Mouse (Mus musculus) heart, adult 11 months (tissue): ENCODE measurements around the gene Rab15.

Experiments
- DNase-seq: peaks from one replicate; pipeline ENCODE4 v3.0.0; 2022

The Rab15 gene

DNA sequence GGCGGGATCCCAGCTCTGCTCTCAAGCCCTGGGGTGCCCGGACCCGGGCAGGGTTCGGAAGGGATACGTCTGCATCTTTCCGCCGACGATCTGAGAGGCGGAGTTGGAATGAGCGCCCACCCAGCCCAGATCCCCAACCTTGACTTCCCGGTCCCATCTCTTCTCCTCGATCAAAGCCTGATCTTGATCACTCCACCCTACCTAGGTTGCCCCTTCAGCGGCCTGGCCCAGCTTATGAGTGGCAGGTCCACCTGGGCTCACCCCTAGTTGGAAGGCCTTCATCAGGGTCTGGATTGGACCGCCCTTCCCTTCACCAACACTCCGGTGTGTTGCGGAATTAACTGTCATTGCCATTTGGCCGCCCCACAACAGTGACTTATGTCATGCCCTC lies at the start of gene Rab15:
Gene Rab15 (minus strand): TSS at position 258 of the 391 bp plus-strand sequence.
- DNase-seq = no peak

DNA sequence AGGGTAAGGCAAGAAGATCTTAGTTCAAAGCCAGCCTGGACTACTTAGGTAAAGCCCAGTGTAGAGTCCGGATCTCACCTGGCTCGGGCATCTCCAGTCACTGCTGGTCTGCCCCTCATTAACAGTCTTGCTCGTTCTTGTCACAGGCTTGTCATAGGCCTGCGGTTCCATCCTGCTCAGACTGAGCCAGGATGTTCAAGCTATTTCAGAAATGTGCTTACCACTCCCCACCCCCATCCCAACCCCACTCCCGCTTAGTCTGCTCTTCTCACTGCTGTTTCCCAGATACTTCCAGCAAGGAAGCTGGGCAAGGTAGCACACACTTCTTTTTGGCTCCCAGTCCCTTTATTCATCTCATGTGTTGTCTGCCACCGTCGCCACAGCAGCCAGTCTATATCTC lies 46.9 kb upstream of the Rab15 start:
- no peak for DNase-seq

DNA sequence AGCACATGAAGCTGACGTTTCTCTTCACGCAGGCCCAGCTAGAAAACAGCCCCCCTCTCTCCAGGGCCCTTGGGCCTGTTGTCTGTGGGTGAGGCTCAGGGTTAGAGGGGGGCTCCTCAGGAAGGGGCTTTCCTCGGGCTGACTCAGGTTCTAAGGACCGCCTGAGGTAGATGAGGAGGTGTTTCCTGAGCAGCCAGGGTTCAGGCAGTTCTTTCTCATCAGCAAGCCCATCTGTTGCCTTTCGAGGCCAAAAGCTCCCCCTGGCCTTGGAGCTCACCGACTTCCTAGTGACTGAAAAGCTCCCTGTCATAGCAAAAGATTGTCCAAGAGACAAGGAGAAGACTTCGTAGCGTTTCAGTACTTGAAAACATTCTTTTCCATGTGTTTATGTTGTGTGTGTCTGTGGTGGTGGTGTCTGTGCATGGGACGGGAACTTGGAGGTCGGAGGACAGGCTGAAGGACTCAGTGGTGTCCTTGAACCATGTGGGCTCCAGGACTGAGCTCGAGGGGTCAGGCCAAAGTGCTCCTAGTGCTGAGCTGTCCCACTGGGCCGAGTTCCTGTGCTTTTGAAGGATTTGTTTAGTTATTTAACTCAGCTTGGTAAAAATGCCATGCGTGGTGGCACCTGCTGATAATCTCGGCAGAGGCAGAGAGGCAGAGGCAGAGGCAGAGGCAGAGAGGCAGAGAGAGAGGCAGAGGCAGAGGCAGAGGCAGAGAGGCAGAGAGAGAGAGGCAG lies 45.9 kb upstream of the Rab15 start:
- DNase-seq = no peak

DNA sequence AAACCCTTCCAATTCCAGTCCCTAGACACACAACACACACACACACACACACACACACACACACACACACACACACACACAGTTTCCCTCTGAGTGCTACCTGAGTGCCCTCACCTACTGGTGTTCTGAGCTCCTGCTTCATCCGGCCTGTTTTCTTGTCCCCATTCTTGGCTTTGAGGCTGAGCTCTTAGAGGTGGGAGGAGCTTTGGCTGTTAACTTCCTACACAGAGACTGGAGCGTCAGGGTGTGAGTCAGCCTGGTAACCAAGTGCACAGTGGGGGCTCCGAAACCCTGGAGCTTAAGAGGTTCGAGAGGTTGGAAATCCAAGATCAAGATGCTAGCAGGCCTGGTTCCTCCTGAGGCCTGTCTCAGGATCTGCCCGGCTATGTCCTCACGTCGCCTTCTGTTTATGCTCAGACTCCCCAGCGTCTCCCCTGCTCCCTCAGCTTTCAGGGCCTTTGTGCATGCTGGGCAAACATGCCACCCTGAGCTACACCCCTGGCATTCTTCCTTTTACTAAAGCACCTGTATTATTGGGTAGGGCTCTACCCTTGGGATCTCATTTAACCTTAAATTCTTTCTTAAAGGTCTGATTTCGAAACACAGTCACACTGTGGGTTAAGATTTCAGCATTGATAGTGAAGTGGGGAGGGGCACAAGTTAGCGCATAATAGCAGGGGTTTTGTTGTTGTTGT lies 45.0 kb upstream of the Rab15 start:
- DNase-seq = peak; percentile 79

DNA sequence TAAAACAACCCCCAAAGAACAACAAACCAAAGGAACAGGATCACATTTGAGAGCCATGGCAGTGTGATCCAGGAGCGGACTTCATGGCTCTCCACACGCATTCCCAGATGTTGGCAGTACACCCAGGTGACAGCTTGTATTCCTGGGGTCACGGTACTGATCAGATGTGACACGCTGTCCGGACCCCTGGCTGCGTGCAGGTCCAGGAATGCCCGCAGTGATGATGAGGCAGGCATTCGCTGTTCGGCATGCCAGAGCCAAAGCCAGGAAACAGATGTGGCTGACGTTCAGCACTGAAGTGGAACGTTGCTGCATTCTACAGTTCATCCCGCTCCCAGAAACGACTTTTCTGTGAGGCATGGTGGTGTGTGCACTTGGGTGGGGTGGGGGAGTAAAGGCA lies 42.6 kb upstream of the Rab15 start:
- peak; percentile 84 for DNase-seq

DNA sequence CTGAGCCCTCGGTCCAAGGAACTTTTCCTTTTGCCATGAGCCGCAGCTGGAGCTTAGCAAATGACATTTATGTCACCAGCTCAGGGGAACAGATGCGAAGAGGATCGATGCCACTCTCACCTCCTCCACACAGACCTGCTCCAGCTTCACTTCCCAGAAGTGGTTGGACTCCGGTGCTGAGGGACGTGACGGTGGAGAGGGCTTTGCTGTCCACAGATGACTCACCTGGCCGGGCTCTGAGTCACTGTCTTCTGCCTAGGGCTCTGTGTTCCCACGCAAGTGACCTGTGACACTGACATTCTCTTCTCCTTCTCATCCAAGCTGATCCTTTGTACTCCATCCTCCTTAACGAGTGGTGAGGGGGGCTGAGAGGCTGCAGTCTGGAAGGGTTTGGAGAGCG lies 40.9 kb upstream of the Rab15 start:
- peak; percentile 83 for DNase-seq

DNA sequence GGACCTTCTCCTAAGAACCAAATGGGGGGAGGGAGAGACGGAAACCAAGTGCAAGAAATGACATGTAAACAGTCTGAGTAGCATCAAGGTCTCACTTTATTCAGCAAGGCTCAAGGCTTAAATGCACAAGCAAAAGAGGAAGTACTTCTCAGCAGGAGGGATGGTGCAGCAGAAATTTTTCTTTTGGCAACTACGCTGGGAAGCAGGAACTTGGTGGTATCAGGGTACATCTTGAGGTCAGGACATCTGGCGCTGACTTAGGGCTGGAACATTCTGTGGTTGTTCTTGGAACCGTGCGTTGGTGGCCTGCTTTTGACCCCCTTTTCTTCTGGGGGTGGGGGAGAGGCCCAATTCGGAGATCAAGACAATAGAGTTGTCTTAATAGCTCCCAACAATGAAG lies 36.1 kb upstream of the Rab15 start:
- peak; percentile 71 for DNase-seq

DNA sequence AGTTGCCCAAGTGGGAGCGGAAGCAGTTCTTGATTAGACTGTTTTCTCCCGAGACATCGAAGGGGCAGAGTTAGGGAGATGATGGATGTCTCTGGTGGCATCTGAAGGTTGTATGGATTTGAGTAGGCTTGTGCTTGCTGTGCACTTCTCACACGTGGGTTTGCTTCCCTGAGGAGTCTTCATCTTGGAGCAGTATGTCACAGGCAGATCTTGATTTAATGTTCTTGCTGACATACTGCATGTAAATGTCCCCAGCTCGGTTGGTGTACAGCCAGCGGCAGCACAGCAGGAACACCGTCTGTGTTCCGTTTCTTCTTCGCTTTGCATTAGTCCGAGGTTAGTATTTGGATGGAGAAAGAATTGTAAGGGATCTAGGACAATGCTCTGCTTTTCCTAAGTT lies 34.4 kb upstream of the Rab15 start:
- no peak for DNase-seq

DNA sequence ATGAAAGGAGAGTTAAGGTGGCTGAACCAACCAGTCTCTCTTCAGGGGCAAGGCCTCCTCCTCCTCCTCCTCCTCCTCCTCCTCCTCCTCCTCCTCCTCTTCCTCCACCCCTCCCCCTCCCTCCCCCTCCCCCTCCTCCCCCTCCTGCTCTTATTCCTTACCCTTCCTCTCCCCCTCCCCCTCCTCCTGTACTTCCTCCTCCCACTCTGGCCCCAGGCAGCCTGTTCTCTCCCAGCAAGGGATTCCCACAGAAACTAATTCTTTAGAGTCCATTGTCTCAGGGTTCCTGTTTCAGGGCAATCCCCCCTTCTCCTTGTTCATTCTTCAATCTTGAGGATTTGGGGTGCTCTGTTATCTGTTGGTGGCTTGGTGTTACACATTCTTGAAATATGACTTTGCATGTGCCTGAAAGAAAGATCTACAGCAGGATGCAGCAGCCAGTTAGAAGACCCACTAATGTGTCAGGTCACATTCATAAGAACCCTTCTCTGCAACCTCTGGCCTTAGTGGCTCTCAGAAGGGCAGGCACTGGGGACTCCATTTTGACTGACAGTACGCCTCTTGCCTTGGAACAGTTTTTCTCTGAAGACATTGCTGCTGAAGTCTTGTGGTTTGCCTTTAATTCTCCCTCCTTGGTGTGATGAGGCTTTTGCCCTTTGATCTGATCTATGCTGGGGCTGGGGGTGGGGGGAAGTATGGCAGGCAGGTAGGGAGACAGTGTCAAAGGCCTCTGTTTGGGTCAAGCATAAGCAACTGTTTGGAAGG lies 30.9 kb upstream of the Rab15 start:
- no peak for DNase-seq

DNA sequence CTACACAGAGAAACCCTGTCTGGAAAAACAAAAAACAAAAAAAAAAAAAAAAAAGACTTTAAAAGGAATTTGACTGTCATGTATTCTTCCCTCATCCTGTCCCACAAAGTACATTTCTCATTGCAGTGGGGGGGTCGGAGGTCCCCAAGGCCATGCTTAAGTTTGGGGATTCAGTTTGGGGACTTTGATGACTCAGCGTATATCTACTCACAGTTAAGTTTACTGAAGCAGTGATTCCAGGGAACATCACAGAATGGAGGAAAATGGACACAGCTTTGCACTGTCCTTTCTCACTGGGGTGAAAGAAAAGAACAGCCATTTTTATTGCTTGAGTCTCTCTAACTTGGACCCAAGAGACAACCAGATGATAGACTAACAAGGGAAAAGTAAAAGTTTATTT lies 29.7 kb upstream of the Rab15 start:
- DNase-seq = no peak

DNA sequence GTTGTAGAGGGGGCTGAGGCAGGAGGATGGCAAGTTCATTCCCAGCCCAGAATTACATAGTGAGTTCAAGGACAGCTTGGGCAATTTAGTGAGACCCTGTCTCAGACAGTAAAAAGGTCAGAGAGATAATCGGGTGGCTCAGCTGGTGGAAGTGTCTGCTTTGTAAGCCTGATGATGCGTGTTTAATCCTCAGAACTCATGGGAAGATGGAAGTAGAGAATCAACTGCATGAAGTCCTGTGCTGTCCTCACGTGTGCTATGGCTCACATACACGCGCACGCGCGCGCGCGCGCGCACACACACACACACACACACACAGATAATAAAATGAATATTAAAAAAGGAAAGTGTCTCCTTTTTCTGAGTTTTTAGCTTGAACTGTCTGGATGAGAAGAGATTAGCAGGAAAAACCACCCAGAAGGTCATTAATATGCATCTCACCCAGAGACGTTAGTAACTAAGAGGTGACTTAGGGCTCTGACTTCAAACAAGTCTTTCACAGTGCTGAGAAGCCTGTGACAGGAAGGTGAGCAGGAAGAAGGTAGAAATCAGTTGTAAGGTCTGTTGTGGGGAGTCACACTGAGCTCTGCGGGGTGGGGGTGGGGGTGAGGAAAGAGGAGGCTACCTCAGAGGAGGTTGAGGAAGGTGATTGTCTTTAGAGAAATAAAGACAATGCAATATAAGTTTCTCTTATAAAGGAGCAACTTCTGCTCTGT lies 21.8 kb upstream of the Rab15 start:
- DNase-seq = no peak

DNA sequence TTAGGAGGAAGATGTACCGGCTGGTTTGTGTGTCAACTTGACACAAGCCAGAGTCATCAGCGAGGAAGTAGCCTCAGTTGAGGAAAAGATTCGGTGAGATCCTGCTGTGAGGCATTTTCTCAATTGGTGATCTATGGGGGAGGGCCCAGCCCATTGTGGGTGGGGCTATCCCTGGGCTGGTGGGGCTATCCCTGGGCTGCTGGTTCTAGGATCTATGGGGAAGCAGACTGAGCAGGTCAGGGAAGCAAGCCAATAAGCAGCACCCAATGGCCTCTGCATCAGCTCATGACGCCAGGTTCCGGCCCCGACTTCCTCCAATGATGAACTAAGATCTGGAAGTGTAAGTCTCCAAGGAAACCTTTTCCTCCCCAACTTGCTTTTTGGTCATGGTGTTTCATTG lies 17.4 kb upstream of the Rab15 start:
- DNase-seq = no peak

DNA sequence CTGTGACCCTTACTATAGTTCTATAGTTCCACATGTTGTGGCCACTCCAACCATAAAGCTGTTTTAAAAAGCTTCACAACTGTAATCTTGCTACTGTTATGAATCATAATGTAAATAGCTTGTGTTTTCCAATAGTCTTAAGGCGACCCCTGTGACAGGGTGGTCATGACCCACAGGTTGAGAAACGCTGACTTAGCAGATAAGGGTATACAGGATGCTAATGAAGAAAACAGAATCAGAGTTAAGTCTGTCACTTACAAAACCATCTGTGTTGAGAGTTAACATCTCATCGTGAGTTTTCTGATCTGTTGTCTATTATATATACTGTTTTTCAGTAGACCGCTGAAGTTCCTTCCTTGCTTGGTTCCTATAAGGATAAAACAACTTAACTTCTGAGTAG lies 16.6 kb upstream of the Rab15 start:
- DNase-seq = no peak

DNA sequence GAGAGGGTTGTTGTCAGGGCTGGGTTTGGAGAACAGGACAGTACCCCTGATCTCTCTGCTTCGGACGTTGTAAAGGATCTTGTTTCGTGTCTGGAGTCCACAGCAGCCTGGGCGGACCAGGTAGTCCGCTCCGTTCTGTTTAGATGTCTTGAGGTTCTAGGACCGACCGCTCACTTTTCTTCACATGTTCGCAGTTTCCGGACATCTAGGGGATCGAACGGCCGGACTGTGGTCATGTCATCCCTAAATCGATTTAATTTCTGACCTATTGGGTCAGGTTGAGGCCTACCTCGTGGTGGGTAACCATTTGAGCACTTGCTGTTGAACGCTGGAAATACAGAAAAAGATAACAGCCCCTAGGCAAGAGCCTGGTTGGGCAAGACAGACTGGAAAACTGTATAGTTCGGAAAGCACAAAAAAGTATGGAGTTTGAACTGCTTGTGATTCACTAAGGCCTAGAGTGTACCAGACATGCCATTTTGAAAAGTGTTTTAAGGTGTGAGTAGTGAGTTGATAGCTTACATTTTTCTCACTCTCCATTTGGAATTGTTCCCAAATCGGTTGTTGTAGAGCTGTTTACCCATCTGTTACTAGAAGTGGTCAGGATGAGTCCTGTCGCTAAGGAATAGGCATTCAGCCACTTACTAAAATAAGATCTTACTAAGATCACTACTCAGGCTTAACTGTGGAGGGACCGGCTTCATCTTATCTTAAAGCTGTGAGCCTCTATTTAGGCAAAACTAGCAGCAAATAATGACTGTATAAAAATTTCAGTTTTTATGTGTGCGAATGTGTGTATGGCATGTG lies 15.3 kb upstream of the Rab15 start:
- no peak for DNase-seq

DNA sequence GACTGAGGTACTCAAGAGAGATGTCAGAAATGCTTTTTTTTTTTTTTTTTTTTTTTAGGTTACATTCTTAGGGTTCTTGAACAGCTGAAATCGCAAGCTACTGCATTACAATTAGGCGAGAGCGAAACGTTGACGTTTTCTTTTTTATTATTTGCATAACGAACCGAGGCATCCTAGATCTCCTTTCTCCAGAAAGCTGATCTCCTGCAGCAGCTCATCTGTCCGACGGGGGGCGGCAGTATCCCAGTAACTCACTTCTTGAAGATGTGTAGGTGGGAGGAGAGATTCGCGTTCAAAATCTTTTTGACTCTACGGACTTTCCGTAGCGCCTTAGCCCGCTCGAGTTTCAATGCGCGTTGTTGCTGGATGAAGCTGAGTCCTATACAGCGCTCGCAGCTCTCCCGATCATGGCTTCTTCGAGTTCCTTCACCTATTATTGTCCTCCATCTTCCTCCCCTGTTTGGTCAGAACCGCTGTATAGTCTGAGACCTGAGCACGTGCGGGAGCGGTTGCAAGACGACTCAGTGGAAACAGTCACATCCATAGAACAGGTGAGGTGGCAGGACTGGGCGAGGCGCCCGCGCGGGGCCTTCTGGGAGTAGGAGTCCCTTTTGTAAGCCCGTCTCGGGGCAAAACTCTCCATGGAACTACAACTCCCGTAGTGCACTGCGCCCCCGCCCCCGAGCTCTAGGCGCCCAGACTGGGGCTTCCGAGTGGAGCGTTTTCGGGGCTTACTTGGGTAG lies 14.6 kb upstream of the Rab15 start:
- peak; percentile 100 for DNase-seq

DNA sequence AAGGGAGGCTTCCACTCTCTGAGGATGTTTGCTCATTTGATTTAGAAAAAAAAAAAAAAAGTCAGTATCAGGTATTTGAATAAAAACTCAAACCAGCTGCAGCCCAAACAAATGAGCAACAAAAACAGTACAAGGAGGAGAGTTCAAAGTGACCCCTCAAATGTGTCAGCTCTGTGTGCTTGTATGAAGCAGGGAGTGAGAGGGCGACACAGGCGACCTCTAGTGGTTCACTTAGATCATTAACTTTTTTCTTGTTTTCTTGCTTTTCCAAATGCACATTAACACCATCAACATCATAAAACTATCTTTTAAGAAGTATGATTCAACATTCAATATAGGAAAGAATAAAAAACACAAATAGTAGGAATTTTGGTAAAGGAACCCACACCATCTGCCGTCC lies 10.0 kb upstream of the Rab15 start:
- no peak for DNase-seq

DNA sequence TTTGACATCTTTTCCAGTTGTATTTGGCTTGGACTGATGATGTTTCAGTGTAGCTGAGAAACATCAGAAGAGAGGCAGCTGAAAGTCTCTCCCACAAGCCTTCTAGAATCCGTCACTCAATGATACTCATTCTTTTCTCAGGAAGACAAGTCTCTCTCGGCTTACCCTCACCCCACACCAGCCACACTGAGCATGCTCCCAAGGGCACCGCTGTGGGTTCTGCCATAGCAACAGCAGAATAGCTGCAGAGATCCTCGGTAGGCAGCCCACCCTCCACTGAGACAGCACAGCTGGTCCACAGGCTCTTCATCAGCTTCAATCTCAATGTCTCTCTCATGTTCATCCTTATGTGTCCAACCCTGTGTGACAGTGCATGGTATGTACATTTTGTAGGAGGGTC lies 2.6 kb upstream of the Rab15 start:
- DNase-seq = no peak

DNA sequence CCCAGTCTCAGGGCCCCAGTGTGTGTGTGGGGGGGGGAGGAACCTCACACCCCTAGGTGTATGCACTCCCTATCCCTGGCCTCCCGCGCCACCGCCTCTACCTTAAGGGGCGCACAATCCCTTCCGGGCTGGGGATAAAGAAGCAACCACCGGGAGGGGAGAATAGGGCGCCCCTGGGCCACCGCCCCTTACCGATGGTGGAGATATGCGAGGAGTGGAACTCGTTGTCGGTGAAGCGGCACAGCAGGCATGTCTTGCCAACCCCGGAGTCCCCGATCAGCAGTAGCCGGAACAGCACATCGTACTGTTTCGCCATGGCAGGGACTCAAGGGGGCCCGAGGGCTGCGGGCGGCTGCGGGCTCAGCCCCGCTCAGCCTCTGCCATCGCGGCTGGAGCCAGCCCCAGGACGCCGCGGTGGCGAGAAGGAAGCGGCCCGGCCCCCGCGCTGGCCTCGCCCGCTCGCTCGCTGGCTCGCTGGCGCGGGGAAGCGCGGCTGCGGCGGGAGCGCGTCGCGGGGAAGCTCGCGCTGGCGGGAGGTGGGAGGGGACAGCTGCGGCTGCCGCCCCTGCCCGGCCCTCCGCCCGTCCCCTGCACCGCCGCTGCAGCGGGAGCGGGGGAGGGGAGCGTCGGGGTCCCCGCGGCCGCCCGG lies 582 bp downstream of the Rab15 start:
- peak; percentile 90 for DNase-seq

DNA sequence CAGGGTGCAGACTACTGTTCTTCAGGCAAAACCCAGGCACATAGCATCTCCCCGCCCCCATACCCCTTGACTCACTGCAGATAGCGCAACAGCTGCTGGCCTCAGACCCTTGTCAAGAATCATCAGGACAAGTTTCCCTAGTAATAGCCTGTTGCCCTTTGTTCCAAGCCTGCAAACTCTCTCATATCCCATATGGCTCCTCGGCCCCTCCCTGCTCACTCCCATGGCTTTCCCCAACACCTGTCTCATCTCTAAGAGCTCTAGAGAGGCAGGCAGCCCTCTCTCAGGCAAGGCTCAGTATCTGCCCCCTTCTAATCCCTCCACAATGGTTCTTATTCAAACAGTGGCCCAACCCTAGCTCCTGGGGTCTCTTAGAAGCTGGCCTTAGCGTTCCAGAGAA lies 2.1 kb downstream of the Rab15 start:
- DNase-seq = no peak

DNA sequence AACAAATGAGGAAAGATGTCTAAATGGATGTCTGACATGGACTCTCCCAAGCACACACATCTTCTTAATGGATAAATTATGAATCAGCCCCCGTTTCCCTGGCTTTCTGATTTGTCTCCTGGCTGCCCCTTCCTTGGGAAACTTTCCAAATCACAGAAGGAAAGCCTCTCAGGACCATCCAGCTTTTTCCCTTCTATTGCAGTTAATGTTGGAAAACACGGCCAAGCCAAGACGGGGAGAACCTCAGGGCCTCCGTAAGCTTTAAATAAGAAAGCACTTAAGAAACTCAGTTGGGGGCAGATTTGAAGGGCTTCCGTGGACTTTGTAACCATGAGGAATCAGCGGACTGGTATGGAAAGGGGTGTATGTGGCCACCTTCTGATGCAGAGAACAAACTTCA lies 2.9 kb downstream of the Rab15 start:
- DNase-seq = peak; percentile 76

DNA sequence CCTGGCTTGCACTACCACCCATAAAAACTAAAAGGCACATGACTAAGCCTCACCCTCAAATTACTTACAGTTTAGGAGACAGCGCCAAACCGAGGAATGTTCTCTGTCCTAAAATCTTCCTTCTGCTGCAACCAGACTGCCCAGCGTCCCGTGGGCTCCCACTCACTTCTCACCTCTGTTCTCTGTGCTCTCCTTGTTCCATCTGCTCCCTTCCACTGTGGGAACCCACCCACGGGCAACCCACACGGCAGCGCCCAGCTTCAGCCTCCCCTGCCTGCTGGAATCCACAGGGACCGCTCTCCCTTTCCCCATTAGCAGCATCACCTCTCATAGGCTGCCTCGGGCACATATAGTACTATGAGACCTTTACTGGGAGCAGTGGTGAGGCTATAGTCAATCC lies 3.8 kb downstream of the Rab15 start:
- DNase-seq = peak; percentile 80
